Mouse (Mus musculus) T-cell, adult 2 months (primary cell): ENCODE results near the gene Pakap.

Source experiments
- DNase-seq: peaks from one replicate; pipeline ENCODE4 v3.0.0; 2022; ENCODE audit warnings: low spot score

Pakap gene

GRCm38 (mm10) chr4:57625756-57626155 lies 57.8 kb downstream of the Pakap start:
- no peak for DNase-seq

GRCm38 (mm10) chr4:57626921-57627320 lies 58.9 kb downstream of the Pakap start:
- no peak for DNase-seq

GRCm38 (mm10) chr4:57632386-57632785 lies 64.4 kb downstream of the Pakap start:
- no peak for DNase-seq

- no peak for DNase-seq
These were observed 65.1 kb downstream of the Pakap start for GRCm38 (mm10) chr4:57633052-57633451.

- no peak for DNase-seq
These were observed 67.0 kb downstream of the Pakap start for GRCm38 (mm10) chr4:57634956-57635355.

GRCm38 (mm10) chr4:57636782-57637482 lies 69.0 kb downstream of the Pakap start:
- DNase-seq: no peak

- no peak for DNase-seq
These were observed 69.8 kb downstream of the Pakap start for GRCm38 (mm10) chr4:57637636-57638386.

GRCm38 (mm10) chr4:57638941-57639340 lies 71.0 kb downstream of the Pakap start:
- no peak for DNase-seq

- peak; percentile 78 for DNase-seq
These were observed 72.2 kb downstream of the Pakap start for GRCm38 (mm10) chr4:57640222-57640621.

GRCm38 (mm10) chr4:57640971-57641370 lies 73.0 kb downstream of the Pakap start:
- no peak for DNase-seq

GRCm38 (mm10) chr4:57650994-57651393 lies 83.0 kb downstream of the Pakap start:
- DNase-seq: no peak

- DNase-seq: no peak
These were observed 83.6 kb downstream of the Pakap start for GRCm38 (mm10) chr4:57651547-57651946.

- no peak for DNase-seq
These were observed 84.4 kb downstream of the Pakap start for GRCm38 (mm10) chr4:57652185-57652904.

GRCm38 (mm10) chr4:57655966-57656365 lies 88.0 kb downstream of the Pakap start:
- peak; percentile 11 for DNase-seq

GRCm38 (mm10) chr4:57656388-57656787 lies 88.4 kb downstream of the Pakap start:
- peak; percentile 29 for DNase-seq

GRCm38 (mm10) chr4:57656861-57657260 lies 88.9 kb downstream of the Pakap start:
- no peak for DNase-seq

- DNase-seq: no peak
These were observed 92.5 kb downstream of the Pakap start for GRCm38 (mm10) chr4:57660470-57660869.

- DNase-seq: no peak
These were observed 98.1 kb downstream of the Pakap start for GRCm38 (mm10) chr4:57666101-57666500.

- DNase-seq: no peak
These were observed 103.0 kb downstream of the Pakap start for GRCm38 (mm10) chr4:57670813-57671469.

- DNase-seq: no peak
These were observed 104.6 kb downstream of the Pakap start for GRCm38 (mm10) chr4:57672541-57672940.

- DNase-seq: peak; percentile 83
These were observed 105.3 kb downstream of the Pakap start for GRCm38 (mm10) chr4:57672996-57673906.
